In the genomic region with DNA sequence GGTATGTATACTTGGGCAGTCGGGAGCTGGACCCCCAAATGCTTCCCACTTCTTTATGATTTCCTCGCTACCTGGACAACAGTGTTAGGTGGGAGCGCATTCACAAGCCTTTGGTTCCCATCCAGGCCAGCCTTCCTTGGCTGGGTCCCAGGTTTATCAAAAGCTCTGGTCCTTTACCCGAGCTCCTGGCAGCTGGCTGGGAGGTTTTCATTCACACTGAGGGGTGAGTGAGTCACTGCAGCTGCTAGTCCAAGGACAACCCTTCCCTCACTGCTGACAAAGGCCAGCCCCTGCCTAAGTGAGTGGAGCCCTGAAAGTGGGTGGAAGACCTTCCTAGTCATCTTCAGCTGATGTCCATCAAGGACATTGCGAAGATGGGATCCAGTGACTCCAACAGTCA, we compare ENCODE assay signal across 12 mouse cellular contexts. TPM values are rescaled to one million over a fixed set of nuclear protein-coding genes. Genes with fewer than 3 reads are reported as not detected.
A peak's percentile ranks its signal among the peaks of the same experiment; 100 is the strongest.
DNase-seq lines count a peak whose midpoint lies in the region; ATAC-seq and TF ChIP-seq lines count a peak whose summit lies in the region.
"Had no signal": no experiment of that assay in that cellular context is flagged by ENCODE, and none has a peak within 500 bp of the region (broad histone marks: within the 10 kb centered on the region; RNA-seq: fewer than 3 reads in every experiment).

No protein-coding gene starts in this region.

- no peak overlapping the region for H3K27ac ChIP-seq in heart, postnatal 0 days (ENCODE audit: low read depth)
- no peak overlapping the region for H3K27ac ChIP-seq in lung, postnatal 0 days (ENCODE audit: low read length)
- H3K27ac ChIP-seq: gastrocnemius, adult 2 months; layer of hippocampus, adult 2 months; midbrain, embryonic 15.5 days had no signal

- TF ChIP-seq CTCF in heart, postnatal 0 days (IDR thresholded peaks at IDR 0.05; ENCODE audit: low read depth) = no peak
- no peak for TF ChIP-seq CTCF in lung, postnatal 0 days (IDR thresholded peaks at IDR 0.05)

- H3K36me3 ChIP-seq in heart, postnatal 0 days (replicated peaks; ENCODE audit: control insufficient read depth, insufficient read depth, low read length) = no peaks in the 10 kb centered on the region
- no peaks in the 10 kb centered on the region for H3K36me3 ChIP-seq in lung, postnatal 0 days (ENCODE audit: insufficient read depth, low read length)
- H3K36me3 ChIP-seq: midbrain, embryonic 15.5 days had no signal

- 0 out of 2 replicates have a peak, but pooled peaks cover 4% of the 10 kb centered on the region for H3K4me1 ChIP-seq in heart, postnatal 0 days (ENCODE audit: control insufficient read depth, insufficient read depth)
- H3K4me1 ChIP-seq in lung, postnatal 0 days (ENCODE audit: insufficient read depth, low read depth, low read length) = no peaks in the 10 kb centered on the region
- H3K4me1 ChIP-seq: midbrain, embryonic 15.5 days had no signal

- H3K4me3 ChIP-seq in heart, postnatal 0 days (ENCODE audit: low read depth, low read length) = no peak overlapping the region
- H3K4me3 ChIP-seq in lung, postnatal 0 days (ENCODE audit: low read depth, low read length) = no peak overlapping the region
- H3K4me3 ChIP-seq: gastrocnemius, adult 2 months; layer of hippocampus, adult 2 months; midbrain, embryonic 15.5 days had no signal

- no peak for TF ChIP-seq EP300 in heart, postnatal 0 days (IDR thresholded peaks at IDR 0.05; ENCODE audit: low read depth)
- no peak for TF ChIP-seq EP300 in lung, postnatal 0 days (IDR thresholded peaks at IDR 0.05)

- peak; percentile 67 for ATAC-seq in heart, postnatal 0 days (ENCODE audit: insufficient read depth, low read depth)
- peak; percentile 75 for ATAC-seq in lung, postnatal 0 days
- ATAC-seq: midbrain, embryonic 15.5 days had no signal

- H3K9ac ChIP-seq in heart, postnatal 0 days (replicated peaks; ENCODE audit: low read depth, low read length) = no peak overlapping the region
- no peak overlapping the region for H3K9ac ChIP-seq in lung, postnatal 0 days (replicated peaks; ENCODE audit: low read depth)
- H3K9ac ChIP-seq: midbrain, embryonic 15.5 days had no signal

- H3K9me3 ChIP-seq in heart, postnatal 0 days (replicated peaks; ENCODE audit: control insufficient read depth, low read length) = no peaks in the 10 kb centered on the region
- no peaks in the 10 kb centered on the region for H3K9me3 ChIP-seq in lung, postnatal 0 days (ENCODE audit: low read length)
- H3K9me3 ChIP-seq: midbrain, embryonic 15.5 days had no signal

- DNase-seq in heart, postnatal 0 days (ENCODE audit: low spot score) = peak; percentile 48
- no peak for DNase-seq in heart, adult 8-10 months (ENCODE audit: low spot score)
- peak; percentile 65 for DNase-seq in 3T3-L1 (ENCODE audit: low read depth, low spot score)
- DNase-seq in adrenal gland, adult 2 months = peak; percentile 89
- DNase-seq in lung, postnatal 0 days (ENCODE audit: low spot score) = peak; percentile 60
- DNase-seq in embryo, embryonic 9.5 days (ENCODE audit: extremely low spot score) = no peak
- DNase-seq in layer of hippocampus, adult 9-10 months (ENCODE audit: low spot score) = no peak
- DNase-seq in cerebellum, adult 9-10 months = no peak
- DNase-seq: gastrocnemius, adult 2 months; thymus, postnatal 25 days had no signal

- no peak overlapping the region for H3K4me2 ChIP-seq in heart, postnatal 0 days (ENCODE audit: low read depth, low read length)
- H3K4me2 ChIP-seq in lung, postnatal 0 days (replicated peaks; ENCODE audit: low read depth, low read length) = no peak overlapping the region
- H3K4me2 ChIP-seq: midbrain, embryonic 15.5 days had no signal

- WGBS in heart, postnatal 0 days = 22% methylated on average over 5 of the region's 5 CpGs
- 44% methylated on average over 5 of the region's 5 CpGs for WGBS in lung, postnatal 0 days

- no peaks in the 10 kb centered on the region for H3K27me3 ChIP-seq in heart, postnatal 0 days (ENCODE audit: control insufficient read depth, insufficient read depth, low read length)
- no peaks in the 10 kb centered on the region for H3K27me3 ChIP-seq in lung, postnatal 0 days (replicated peaks; ENCODE audit: insufficient read depth, low read length)
- H3K27me3 ChIP-seq: midbrain, embryonic 15.5 days had no signal

RNA-seq across cellular contexts. Expression of a gene that starts 34.8 kb away (rescaled TPM):
- total RNA-seq in heart, postnatal 0 days (2014; rRNA removed; ENCODE audit: low replicate concordance) = 21.6 and 24.4 TPM in 2 replicates
- 10.8 and 11.9 TPM in 2 replicates for polyA plus RNA-seq in heart, postnatal 0 days (2015; fragmentation: Nextera tagmentation; extraction: Ambion mirVana)
- 10 to 100 TPM; 20.4 to 30.3 (median 22.6) TPM for total RNA-seq in heart, adult 8-10 months (2022)
- total RNA-seq in adrenal gland, adult 2 months (2021) = not detected
- polyA plus RNA-seq in adrenal gland, adult 2 months (2012; rRNA removed) = 0.22 and 0.23 TPM in 2 replicates
- 0.17 and 0.38 TPM in 2 replicates for polyA plus RNA-seq in lung, postnatal 0 days (2015; fragmentation: Nextera tagmentation; extraction: Ambion mirVana)

Comparison
In these comparisons a context has a peak if more than half of its experiments do, and no peak if none do; other contexts are left out.
1. DNase-seq: peak in heart, postnatal 0 days (single experiment), 3T3-L1 (single experiment), adrenal gland, adult 2 months (single experiment) and lung, postnatal 0 days (single experiment); none in heart, adult 8-10 months (single experiment), embryo, embryonic 9.5 days (single experiment), layer of hippocampus, adult 9-10 months (single experiment) and cerebellum, adult 9-10 months (single experiment).
2. RNA of a gene that starts 34.8 kb away (total RNA-seq): 21.6 to 24.4 TPM in heart, postnatal 0 days and 20.4 to 30.3 TPM in heart, adult 8-10 months; not detected in adrenal gland, adult 2 months; every median in the first group is over 10 times any median in the second.